Mouse (Mus musculus): ENCODE measurements around the gene Nacc1. TPM values are rescaled to one million over a fixed set of nuclear protein-coding genes. Genes with fewer than 3 reads are reported as not detected.

Gene Nacc1
- polyA plus RNA-seq, 1 experiment from 2014 or later: 109 TPM

DNA sequence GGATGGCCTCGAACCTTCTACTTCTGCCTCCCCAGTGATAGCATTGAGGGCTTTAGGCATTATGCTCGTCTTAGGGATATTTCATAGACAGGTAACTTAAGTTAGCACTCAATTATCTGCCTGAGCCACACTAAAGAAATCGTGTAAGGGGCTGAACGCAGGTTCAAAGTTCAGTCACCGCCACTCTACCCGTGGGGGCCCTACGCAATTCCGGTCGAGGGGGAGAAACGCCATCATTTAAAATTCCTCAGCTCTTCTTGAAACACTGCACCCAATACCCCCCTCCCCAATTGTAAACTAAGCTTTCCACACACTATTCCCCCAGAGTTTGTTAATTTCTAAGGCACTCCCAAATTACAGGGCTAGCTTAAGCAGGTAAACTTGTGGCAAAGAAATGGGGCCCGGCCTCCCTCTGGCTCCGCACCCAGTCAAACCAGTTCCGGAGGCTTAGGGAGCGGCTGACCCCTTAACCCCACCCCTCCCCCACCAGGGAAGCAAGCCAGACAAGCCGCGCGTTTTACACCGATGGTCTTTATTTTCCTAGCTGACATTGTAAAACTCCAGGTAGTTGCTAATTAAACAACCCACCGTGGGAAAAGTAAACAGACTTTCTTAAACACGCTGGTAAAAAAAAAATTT is 26.7 kb downstream of the Nacc1 start:
- TF ChIP-seq CTCF (IDR thresholded peaks at IDR 0.05): no peak
- in situ Hi-C loops (cut with MboI; ENCODE audit: low pct_unique_long_range_greater_than_20kb): loop anchor here (10.0 to 25.0 kb wide), 2 partner anchors 324 to 649 kb away; partner anchors contain the start of genes 1700067K01Rik, 2210011C24Rik and Palm3
- DNase-seq (ENCODE audit: low read depth, low spot score) (no peak), ATAC-seq (no peak)
- ChIA-PET CTCF (interaction anchor here (1.0 to 2.0 kb wide), 5 partner anchors 21 to 474 kb away, joined by 3 to 5 read pairs (median 3); no protein-coding TSS in a partner anchor), POLR2A (interaction anchor here (0.9 to 2.0 kb wide), 4 partner anchors 23 to 171 kb away, joined by 3 to 5 read pairs (median 4); partner anchors contain the start of gene Gadd45gip1)
- no peaks in the 10 kb centered on the region for H3K27me3 ChIP-seq

DNA sequence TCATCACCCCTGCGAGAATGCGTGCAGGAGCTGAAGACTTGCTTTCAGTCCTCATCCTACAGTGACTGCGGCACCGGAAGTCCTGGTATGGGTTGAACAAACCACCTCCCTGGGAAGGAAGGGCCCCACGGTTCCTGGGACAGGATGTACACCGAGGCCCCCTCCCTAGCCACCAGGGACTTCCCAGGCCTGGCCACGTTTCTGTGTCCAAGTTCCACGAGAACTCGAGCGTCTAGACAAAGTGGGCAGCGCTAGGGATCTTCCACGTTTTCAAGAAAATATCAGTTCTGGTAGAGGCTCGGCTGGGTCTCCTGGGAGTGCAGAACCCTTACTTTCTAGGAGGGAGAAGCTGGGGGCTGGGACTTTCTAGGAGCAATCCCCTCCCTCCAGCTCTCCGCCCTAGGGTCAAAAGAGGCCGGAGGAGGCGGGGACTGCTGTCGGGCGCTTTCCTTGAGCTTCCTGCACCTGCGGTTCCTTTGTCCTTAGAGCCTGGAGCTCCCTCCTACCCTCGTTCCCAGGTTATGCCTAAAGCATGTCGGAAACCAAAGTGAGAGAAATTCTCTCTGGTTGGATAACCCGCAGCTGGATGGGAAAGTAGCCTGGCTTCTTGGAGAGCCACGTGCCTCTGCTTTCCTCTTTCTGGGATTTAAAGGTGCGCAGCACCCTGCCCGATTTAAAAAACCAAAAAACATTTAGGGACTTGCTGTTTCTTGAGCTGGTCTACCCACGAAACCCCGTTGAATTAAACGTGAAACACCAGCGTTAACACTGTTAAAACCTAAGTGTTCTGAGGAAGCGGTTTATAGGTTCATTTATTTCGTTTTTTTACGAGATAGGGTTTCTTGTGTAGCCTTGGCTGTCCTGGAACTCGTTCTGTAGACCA is 27.5 kb downstream of the Nacc1 start:
- CTCF ChIA-PET: interaction anchor here (0.9 to 2.0 kb wide), 6 partner anchors 21 to 474 kb away, joined by 3 to 5 read pairs (median 3); no protein-coding TSS in a partner anchor
- peak; percentile 9 for ATAC-seq
- no peak for TF ChIP-seq CTCF (IDR thresholded peaks at IDR 0.05)

DNA sequence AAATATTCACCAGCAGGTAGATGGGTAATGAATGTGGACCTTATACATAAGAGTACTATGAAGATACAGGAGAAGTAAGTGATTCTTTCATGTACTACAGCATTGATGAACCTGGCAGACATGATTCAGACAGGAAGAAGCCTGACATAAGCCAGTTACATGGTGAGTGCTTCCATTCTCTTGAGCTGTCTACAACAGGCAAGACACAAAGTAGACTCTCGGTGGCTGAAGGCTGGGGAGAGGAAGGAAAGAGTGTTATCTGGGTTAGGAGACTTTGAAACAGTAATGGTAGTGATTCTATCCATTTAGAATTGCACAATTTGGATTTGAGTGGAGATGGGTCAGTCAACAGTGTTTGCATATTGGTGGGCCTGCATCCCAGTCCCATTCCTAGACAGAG is 28.7 kb downstream of the Nacc1 start:
- ChIA-PET POLR2A (interaction anchor here (0.7 kb wide), 1 partner anchor 1749 kb away, joined by 3 read pairs; no protein-coding TSS in a partner anchor), CTCF (interaction anchor here (0.8 to 1.7 kb wide), 3 partner anchors 11 to 75 kb away, joined by 3 read pairs; no protein-coding TSS in a partner anchor)
- in situ Hi-C loops (cut with MboI; ENCODE audit: low pct_unique_long_range_greater_than_20kb): loop anchor here (25.0 kb wide), 1 partner anchor 647 kb away; the partner anchor contains the start of genes 1700067K01Rik, 2210011C24Rik and Palm3
- ATAC-seq (no peak), DNase-seq (ENCODE audit: low read depth, low spot score) (no peak)
- H3K27me3 ChIP-seq: no peaks in the 10 kb centered on the region
- TF ChIP-seq CTCF (IDR thresholded peaks at IDR 0.05): no peak

More for the DNA sequence above, 27.5 kb downstream of the Nacc1 start:
- no peak for DNase-seq (ENCODE audit: low read depth, low spot score)
- POLR2A ChIA-PET: interaction anchor here (0.6 to 1.5 kb wide), 4 partner anchors 28 to 377 kb away, joined by 3 to 7 read pairs (median 3); partner anchors contain the start of genes Gadd45gip1 and Nacc1
- in situ Hi-C loops (cut with MboI; ENCODE audit: low pct_unique_long_range_greater_than_20kb): loop anchor here (10.0 to 25.0 kb wide), 2 partner anchors 325 to 648 kb away; partner anchors contain the start of genes 1700067K01Rik, 2210011C24Rik and Palm3
- H3K27me3 ChIP-seq: no peaks in the 10 kb centered on the region

DNA sequence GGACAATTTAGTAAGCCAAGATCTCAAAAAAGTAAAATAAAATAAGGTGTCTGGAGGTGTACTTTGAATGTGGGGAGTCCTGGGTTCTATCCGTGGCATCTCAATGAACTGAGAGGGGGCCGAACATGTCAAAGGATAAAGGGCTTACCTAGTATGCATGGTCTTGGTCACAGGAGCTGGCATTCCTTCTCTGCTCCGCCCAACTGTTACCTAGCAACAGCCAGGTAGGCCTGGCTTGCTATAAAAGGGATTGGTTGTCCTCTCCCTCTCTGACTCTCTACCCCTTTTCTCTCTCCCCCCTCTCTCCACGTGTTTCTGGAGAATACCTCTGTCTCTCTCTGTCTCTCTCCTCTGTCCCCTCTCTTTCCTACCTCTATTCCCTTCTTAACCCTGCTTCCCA is 30.0 kb downstream of the Nacc1 start:
- POLR2A ChIA-PET: interaction anchor here (0.6 to 0.7 kb wide), 4 partner anchors 163 to 509 kb away, joined by 3 to 8 read pairs (median 4); no protein-coding TSS in a partner anchor
- H3K27me3 ChIP-seq: no peaks in the 10 kb centered on the region
- CTCF ChIA-PET: interaction anchor here (0.7 to 1.0 kb wide), 2 partner anchors 19 to 505 kb away, joined by 3 read pairs; no protein-coding TSS in a partner anchor
- no peak for ATAC-seq
- DNase-seq (ENCODE audit: low read depth, low spot score): no peak
- no peak for TF ChIP-seq CTCF (IDR thresholded peaks at IDR 0.05)
- in situ Hi-C loops (cut with MboI; ENCODE audit: low pct_unique_long_range_greater_than_20kb): loop anchor here (25.0 kb wide), 1 partner anchor 645 kb away; the partner anchor contains the start of genes 1700067K01Rik, 2210011C24Rik and Palm3

DNA sequence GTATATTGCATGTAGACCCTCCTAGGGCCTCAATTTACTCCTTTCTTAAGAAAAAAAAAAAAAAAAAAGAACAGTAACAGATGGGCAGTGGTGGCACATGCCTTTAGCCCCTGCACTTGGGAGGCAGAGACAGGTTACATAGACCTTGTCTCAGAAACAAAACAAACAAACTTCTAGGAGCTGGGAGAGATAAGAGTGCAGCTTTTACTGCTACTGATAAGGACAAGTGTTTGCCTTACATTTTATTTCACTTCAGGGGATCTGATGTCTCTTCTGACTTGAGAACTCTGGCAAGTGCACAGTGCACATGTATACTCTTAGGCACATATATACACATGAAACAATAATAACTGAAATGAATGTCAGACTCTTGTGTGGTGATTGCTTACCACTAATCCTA is 30.5 kb downstream of the Nacc1 start:
- ChIA-PET POLR2A (interaction anchor here (0.7 kb wide), 1 partner anchor 164 kb away, joined by 4 read pairs; no protein-coding TSS in a partner anchor), CTCF (interaction anchor here (0.7 to 1.1 kb wide), 4 partner anchors 13 to 505 kb away, joined by 3 to 5 read pairs (median 3); no protein-coding TSS in a partner anchor)
- TF ChIP-seq CTCF (IDR thresholded peaks at IDR 0.05): no peak
- no peaks in the 10 kb centered on the region for H3K27me3 ChIP-seq
- in situ Hi-C loops (cut with MboI; ENCODE audit: low pct_unique_long_range_greater_than_20kb): loop anchor here (25.0 kb wide), 1 partner anchor 645 kb away; the partner anchor contains the start of genes 1700067K01Rik, 2210011C24Rik and Palm3
- DNase-seq (ENCODE audit: low read depth, low spot score) (no peak), ATAC-seq (no peak)

DNA sequence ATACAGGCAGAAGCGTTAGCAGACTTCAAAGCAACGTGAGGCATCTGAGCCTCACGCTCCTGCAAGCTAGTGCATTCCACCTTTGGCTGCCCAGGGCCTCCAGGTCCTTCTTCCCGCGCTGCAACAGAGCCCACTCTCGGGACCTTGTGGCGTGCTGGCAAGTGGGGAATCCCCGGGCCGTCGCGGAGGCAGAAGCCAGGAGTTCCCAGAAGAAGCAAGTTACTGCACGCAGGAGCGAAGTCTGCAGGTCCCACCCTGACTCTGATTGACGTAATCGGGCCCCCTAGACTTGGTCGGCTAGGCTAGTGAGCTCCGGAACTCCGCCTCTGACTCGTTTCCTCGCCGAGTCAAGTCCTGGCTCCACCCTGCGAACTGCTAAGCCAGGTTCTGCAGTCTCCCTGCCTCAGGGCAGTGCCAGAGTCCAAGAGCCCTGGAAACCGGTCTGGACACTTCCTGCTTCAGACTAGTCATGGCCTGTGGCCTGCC is 31.0 kb downstream of the Nacc1 start:
- CTCF ChIA-PET: interaction anchor here (1.0 to 1.1 kb wide), 3 partner anchors 12 to 18 kb away, joined by 3 to 5 read pairs (median 3); no protein-coding TSS in a partner anchor
- POLR2A ChIA-PET: no interaction called here
- DNase-seq (ENCODE audit: low read depth, low spot score): no peak

DNA sequence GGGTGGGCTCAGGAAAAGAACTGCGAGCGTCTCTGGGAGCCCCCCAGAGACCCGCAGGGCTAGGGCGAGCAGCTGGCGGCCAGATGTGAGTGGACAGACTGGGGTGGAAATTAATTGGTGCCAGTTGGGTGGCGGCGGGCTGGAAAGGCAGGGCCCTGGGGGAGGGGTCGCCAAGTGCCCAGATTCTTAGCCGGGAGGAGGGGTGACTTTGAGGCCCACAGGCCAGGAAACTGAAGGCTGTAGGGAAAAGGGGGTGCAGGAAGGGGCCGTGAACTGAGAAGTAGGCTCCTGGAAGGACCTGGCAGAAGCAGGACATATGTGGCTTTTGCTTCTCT is 31.5 kb downstream of the Nacc1 start:
- no peaks in the 10 kb centered on the region for H3K27me3 ChIP-seq
- in situ Hi-C loops (cut with MboI; ENCODE audit: low pct_unique_long_range_greater_than_20kb): loop anchor here (25.0 kb wide), 1 partner anchor 644 kb away; the partner anchor contains the start of genes 1700067K01Rik, 2210011C24Rik and Palm3
- TF ChIP-seq CTCF (IDR thresholded peaks at IDR 0.05): no peak
- ChIA-PET POLR2A (interaction anchor here (0.6 kb wide), 1 partner anchor 682 kb away, joined by 8 read pairs; no protein-coding TSS in a partner anchor), CTCF (interaction anchor here (1.0 to 1.1 kb wide), 2 partner anchors 12 to 16 kb away, joined by 3 to 5 read pairs; no protein-coding TSS in a partner anchor)
- no peak for DNase-seq (ENCODE audit: low read depth, low spot score)
- ATAC-seq: no peak

More for the DNA sequence above, 31.0 kb downstream of the Nacc1 start:
- in situ Hi-C loops (cut with MboI; ENCODE audit: low pct_unique_long_range_greater_than_20kb): loop anchor here (25.0 kb wide), 1 partner anchor 644 kb away; the partner anchor contains the start of genes 1700067K01Rik, 2210011C24Rik and Palm3
- H3K27me3 ChIP-seq: no peaks in the 10 kb centered on the region
- ATAC-seq: peak; percentile 46
- no peak for TF ChIP-seq CTCF (IDR thresholded peaks at IDR 0.05)

DNA sequence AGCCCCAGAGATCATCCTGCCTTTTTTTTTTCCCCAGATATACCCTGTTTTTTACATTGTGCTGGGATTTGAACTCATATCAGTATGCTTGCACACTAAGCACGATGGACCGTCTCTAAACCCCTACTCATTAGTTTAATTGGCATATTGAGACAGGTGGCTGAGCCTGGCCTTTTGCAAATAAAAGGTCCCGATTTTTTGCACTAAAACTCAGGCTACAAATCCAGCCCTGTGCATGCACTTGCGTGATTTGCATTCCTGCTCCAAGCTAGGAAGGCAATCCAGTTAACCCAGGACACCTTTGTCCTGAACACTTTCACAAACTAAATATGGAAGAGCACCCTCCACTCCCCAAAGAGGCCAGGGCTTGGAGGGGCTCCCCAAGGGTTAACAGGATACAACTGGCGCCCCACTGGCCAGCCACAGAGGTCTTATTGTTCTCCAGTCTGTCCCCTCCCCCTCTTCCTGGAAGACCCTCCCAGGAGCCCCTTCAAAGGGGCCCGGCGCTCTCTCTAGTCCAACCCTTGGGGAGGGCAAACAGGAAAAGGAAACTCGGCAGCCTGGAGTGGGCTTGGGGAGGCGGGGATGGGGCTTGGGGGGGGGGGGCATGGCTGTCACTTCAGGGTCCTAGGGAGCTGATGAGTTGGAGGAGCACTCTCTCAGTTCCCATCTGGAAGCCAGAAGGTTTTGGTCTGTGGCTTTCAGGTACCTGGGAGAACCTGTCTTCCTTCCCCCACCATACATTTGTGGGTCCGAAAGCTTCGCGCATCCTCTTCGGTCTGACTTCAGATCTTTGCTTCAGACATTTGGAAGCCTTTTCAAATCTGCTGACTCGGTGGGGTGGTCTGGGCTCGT is 32.1 kb downstream of the Nacc1 start:
- H3K27me3 ChIP-seq: no peaks in the 10 kb centered on the region
- ATAC-seq (no peak), DNase-seq (ENCODE audit: low read depth, low spot score) (no peak)
- CTCF ChIA-PET: no interaction called here
- TF ChIP-seq CTCF (IDR thresholded peaks at IDR 0.05): no peak
- POLR2A ChIA-PET: interaction anchor here (0.6 kb wide), 1 partner anchor 681 kb away, joined by 8 read pairs; no protein-coding TSS in a partner anchor
- in situ Hi-C loops (cut with MboI; ENCODE audit: low pct_unique_long_range_greater_than_20kb): loop anchor here (25.0 kb wide), 1 partner anchor 643 kb away; the partner anchor contains the start of genes 1700067K01Rik, 2210011C24Rik and Palm3

Measured in Patski (cell line).